Mouse (Mus musculus) CH12.LX (cell line): ENCODE data around the gene Ntm.

Source experiments
- CTCF ChIP-seq, 2 experiments: IDR thresholded peaks in 1 of 2; conservative IDR thresholded peaks in 1 of 2; 2 replicates each; pipeline ENCODE4 v1.5.1; 2011 to 2012; ENCODE audit warnings: low read depth in 2 of 2, low read length in 2 of 2, improper control_type of control experiment in 1 of 2, inconsistent platforms in 1 of 2, mild to moderate bottlenecking in 1 of 2, moderate library complexity in 1 of 2
- EP300 ChIP-seq: IDR thresholded peaks from 2 replicates; pipeline ENCODE4 v1.6.1; 2011; ENCODE audit warnings: low read length, improper control_type of control experiment
- ETS1 ChIP-seq: conservative IDR thresholded peaks from 2 replicates; pipeline ENCODE4 v1.6.1; 2012; ENCODE audit warnings: low read depth, mild to moderate bottlenecking, inconsistent platforms, low read length, improper control_type of control experiment, moderate library complexity
- HCFC1 ChIP-seq: IDR thresholded peaks from 2 replicates; pipeline ENCODE4 v1.6.1; 2012; ENCODE audit warnings: low read depth, mild to moderate bottlenecking, inconsistent platforms, low read length, improper control_type of control experiment
- IRF4 ChIP-seq: IDR thresholded peaks from 2 replicates; pipeline ENCODE4 v1.6.1; 2014; ENCODE audit warnings: low read depth, mild to moderate bottlenecking, inconsistent platforms, low read length, improper control_type of control experiment
- MAFK ChIP-seq: IDR thresholded peaks from 2 replicates; pipeline ENCODE4 v1.6.1; 2011; ENCODE audit warnings: low read length, improper control_type of control experiment; ENCODE audit not compliant: insufficient replicate concordance
- POLR2A ChIP-seq: IDR thresholded peaks from 2 replicates; pipeline ENCODE4 v1.6.1; 2011; ENCODE audit warnings: low read depth, mild to moderate bottlenecking, improper control_type of control experiment, low read length
- RCOR1 ChIP-seq: conservative IDR thresholded peaks from 2 replicates; pipeline ENCODE4 v1.6.1; 2012; ENCODE audit warnings: low read depth, mild to moderate bottlenecking, inconsistent platforms, low read length, improper control_type of control experiment
- SIN3A ChIP-seq: IDR thresholded peaks from 2 replicates; pipeline ENCODE4 v1.6.1; 2012; ENCODE audit warnings: low read length, improper control_type of control experiment, inconsistent platforms
- ZC3H11A ChIP-seq: IDR thresholded peaks from 2 replicates; pipeline ENCODE4 v1.6.1; 2012; ENCODE audit warnings: low read depth, mild to moderate bottlenecking, inconsistent platforms, low read length, improper control_type of control experiment

DNA sequence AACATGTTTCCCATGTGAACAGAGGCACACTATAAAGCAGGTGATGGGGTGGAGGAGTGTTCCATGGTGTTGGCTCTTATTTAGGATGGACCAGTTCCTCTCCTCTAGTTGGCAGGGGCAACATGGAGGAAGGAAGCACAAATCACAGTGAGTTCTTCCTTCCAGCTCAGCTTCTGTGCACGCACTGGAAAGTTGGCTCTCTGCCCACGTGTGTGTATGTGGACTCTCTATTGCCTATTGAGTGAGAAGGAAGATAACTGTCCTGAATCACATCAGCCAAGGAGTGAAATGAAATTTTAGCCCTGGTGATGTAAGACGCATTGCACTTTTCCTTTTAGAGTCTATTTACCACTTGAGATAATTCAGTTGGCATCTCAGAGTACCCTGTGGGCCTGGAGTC is 203.0 kb downstream of the Ntm start:
- TF ChIP-seq CTCF (conservative IDR thresholded peaks at IDR 0.05 in 1 of 2, IDR thresholded peaks at IDR 0.05 in 1 of 2; ENCODE audit: low read depth in 2 of 2, low read length in 2 of 2) (no peak), MAFK (no peak), ETS1 (no peak), SIN3A (no peak), ZC3H11A (no peak), HCFC1 (no peak), POLR2A (no peak), EP300 (no peak), RCOR1 (no peak), IRF4 (no peak)
